Mouse (Mus musculus): ENCODE results near the gene Fam50b. TPM values are rescaled to one million over a fixed set of nuclear protein-coding genes. Genes with fewer than 3 reads are reported as not detected.
A peak's percentile ranks its signal among the peaks of the same experiment; 100 is the strongest.

Gene Fam50b
- polyA plus RNA-seq (2016; fragmentation: Nextera tagmentation; extraction: Ambion mirVana): not detected in 2 replicates

DNA sequence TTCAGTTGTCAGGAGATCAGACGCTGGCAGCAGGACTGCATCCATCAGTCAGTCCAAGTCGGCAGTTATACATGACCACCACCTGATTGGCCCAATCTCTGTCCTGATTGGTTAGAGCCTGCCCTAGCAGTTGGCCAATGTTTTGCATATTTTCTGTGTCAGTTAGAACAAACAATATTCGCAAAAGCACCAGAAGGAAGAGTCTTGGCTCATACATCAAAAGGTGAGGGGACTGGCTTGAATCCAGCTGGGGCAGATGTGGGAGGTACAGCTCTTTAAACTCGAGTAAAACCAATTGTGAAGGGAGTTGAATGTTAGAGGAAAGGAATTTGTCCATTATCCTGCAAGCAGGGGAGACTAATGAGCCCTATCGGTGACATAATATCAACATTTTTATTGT, at the start of gene Fam50b:
Gene Fam50b (plus strand): TSS at position 165 of the 400 bp plus-strand sequence.
- Histone ChIP-seq H3K4me3 (replicated peaks) (no peak within 1 kb of the TSS), H3K4me2 (no peak within 1 kb of the TSS), H3K9ac (no peak within 1 kb of the TSS), H3K4me1 (0 out of 2 replicates have a peak, but pooled peaks cover 3% of the 10 kb centered on the region), H3K9me3 (no peaks in the 10 kb centered on the region), H3K27ac (no peak within 1 kb of the TSS), H3K27me3 (0 out of 2 replicates have a peak, but pooled peaks cover 12% of the 10 kb centered on the region), H3K36me3 (replicated peaks) (no peaks in the 10 kb centered on the region)
- ATAC-seq (ENCODE audit: low FRiP score): peak; percentile 33; the same call in 1 of the 2 replicates
- WGBS: 41% methylated on average over 5 of the region's 5 CpGs

DNA sequence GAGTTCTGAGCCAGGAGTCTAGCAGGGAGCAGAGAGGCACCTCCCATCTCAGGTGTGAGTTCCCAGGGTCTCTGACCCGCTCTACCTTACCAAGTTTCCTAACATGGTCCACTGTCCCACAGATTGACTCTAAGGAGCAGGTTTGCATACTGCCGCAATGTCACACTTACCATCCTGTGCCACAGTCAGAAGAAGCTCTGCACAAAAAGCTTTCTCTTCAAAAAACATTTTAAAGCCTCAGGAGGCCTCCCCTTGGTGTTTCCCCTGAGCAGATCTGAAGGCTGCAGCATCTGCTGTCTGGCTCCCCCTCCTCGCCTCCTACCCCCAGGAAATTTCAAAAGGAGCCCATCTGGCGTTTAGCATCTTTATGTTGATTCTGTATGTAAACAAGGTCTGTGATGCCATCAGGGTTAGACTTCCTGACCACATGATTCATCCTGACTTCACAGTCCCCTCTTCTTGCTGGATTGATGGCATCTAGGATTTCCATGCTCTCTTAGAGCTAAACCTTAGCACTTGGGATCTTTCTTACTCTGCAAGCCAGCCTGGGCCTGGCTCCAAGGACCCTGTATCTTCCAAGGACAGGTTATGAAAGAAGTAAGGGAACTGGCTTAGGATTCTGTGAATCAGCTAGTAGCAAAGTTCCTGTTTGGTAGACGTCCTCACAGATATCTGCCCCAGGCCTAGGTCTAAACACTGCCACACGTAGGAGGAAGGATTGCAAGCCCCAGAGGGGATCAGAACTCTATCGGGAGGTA, 49.5 kb upstream of the Fam50b start:
- Histone ChIP-seq H3K27me3 (no peaks in the 10 kb centered on the region), H3K4me1 (no peaks in the 10 kb centered on the region), H3K36me3 (replicated peaks) (no peaks in the 10 kb centered on the region), H3K4me3 (replicated peaks) (no peak overlapping the region), H3K9ac (no peak overlapping the region), H3K9me3 (no peaks in the 10 kb centered on the region), H3K27ac (no peak overlapping the region), H3K4me2 (no peak overlapping the region)
- 83% methylated on average over 7 of the region's 7 CpGs for WGBS
- ATAC-seq (ENCODE audit: low FRiP score): no peak

DNA sequence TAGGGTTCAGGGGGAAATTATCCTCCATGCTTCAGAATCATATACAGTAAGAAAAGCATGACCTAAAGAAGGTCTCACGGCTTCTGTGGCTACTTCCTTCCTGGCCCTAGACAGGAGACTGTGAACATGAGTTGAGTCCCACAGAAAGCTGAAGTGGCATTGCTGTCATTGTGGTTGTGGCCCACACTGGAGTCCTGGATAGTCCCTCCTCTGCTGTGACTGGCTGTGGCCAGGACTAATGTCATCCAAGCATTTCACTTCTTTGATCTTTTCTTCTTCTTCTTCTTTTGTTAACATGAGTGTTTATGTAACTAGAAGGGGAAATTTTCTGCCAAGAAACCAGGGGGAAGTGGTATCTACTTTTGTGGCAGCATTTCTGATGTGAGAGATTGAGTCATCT, 43.6 kb upstream of the Fam50b start:
- 81% methylated on average over 1 of the region's 1 CpGs for WGBS
- Histone ChIP-seq H3K4me3 (replicated peaks) (no peak overlapping the region), H3K9ac (no peak overlapping the region), H3K27ac (no peak overlapping the region), H3K4me1 (no peaks in the 10 kb centered on the region), H3K27me3 (no peaks in the 10 kb centered on the region), H3K9me3 (no peaks in the 10 kb centered on the region), H3K4me2 (no peak overlapping the region), H3K36me3 (replicated peaks) (no peaks in the 10 kb centered on the region)
- no peak for ATAC-seq (ENCODE audit: low FRiP score)

DNA sequence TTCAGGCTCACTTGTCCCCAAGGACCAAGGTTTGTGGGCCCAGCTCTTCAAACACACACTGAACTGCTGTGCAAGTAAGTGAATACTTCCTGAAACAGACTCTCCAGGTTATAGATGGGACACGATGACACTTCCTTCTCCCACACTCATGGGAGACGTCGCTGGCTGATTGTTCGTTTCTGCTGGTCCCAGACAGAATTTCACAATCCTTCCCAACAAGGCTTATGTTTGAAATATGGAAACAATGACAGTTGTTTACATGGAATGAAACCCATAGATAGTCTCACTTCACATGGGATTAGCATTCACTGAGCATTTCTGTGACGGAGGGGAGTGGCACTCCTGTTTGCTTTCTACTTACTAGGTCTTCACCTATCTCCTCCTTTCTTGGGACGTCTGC, 41.5 kb upstream of the Fam50b start:
- H3K27ac ChIP-seq: no peak overlapping the region
- no peaks in the 10 kb centered on the region for H3K27me3 ChIP-seq
- WGBS: 77% methylated on average over 6 of the region's 6 CpGs
- no peak overlapping the region for H3K4me2 ChIP-seq
- no peak for ATAC-seq (ENCODE audit: low FRiP score)
- no peaks in the 10 kb centered on the region for H3K36me3 ChIP-seq (replicated peaks)
- H3K4me3 ChIP-seq (replicated peaks): no peak overlapping the region
- no peak overlapping the region for H3K9ac ChIP-seq
- no peaks in the 10 kb centered on the region for H3K9me3 ChIP-seq
- no peaks in the 10 kb centered on the region for H3K4me1 ChIP-seq

DNA sequence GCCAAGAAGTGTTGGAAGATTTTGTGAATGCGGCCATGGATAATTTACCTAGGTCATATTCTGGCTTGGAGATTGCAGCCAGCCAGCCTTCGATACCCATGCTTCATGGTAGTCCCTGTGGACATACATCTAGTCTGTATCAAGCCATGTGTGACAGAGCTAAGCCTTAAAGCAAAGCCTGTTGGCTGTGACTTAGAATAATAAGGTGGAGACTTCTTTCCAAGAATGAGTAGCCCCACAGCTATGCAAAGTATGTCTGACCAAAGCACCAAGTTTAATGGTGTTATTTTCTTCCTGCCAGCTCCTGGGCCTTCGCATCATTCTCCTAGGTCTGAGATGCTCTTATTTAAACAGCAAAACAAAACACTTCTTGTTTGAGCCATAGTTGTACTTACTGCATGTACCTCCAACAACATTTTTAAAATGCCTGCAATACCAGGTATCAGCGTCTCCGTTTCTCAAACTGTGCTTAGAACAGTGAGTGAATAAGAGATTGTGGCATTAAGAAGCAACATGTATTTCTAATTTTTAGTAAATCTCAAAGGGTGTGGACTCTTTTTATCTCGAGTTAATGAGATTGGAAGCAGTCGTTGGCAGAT, 37.8 kb upstream of the Fam50b start:
- H3K9me3 ChIP-seq: no peaks in the 10 kb centered on the region
- no peak overlapping the region for H3K27ac ChIP-seq
- WGBS: 84% methylated on average over 7 of the region's 7 CpGs
- no peak for ATAC-seq (ENCODE audit: low FRiP score)
- H3K4me3 ChIP-seq (replicated peaks): no peak overlapping the region
- H3K27me3 ChIP-seq: no peaks in the 10 kb centered on the region
- no peak overlapping the region for H3K9ac ChIP-seq
- no peaks in the 10 kb centered on the region for H3K4me1 ChIP-seq
- no peak overlapping the region for H3K4me2 ChIP-seq
- no peaks in the 10 kb centered on the region for H3K36me3 ChIP-seq (replicated peaks)

DNA sequence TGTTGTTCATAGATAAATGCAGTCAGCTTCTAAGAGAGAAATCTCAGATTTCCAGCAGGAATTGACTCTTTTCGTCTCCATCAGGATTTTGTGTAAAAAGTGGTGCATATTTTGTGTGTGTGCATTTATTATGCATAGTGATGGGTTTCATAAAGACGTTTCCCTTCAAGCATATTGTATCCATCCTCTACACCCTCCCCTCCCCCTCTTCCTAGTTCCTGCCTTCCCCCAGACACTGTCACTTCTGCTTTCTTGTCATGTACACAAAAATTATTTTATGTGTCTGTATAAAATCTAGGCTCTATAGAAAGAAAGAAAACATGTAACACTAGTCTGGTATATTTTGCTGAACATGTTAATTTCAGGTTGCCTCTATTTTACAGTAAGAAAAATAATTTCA, 34.6 kb upstream of the Fam50b start:
- ATAC-seq (ENCODE audit: low FRiP score): no peak
- no peaks in the 10 kb centered on the region for H3K9me3 ChIP-seq
- H3K27me3 ChIP-seq: no peaks in the 10 kb centered on the region
- no peaks in the 10 kb centered on the region for H3K4me1 ChIP-seq
- 90% methylated on average over 2 of the region's 2 CpGs for WGBS
- H3K9ac ChIP-seq: no peak overlapping the region
- no peak overlapping the region for H3K27ac ChIP-seq
- no peak overlapping the region for H3K4me3 ChIP-seq (replicated peaks)
- no peak overlapping the region for H3K4me2 ChIP-seq
- no peaks in the 10 kb centered on the region for H3K36me3 ChIP-seq (replicated peaks)

DNA sequence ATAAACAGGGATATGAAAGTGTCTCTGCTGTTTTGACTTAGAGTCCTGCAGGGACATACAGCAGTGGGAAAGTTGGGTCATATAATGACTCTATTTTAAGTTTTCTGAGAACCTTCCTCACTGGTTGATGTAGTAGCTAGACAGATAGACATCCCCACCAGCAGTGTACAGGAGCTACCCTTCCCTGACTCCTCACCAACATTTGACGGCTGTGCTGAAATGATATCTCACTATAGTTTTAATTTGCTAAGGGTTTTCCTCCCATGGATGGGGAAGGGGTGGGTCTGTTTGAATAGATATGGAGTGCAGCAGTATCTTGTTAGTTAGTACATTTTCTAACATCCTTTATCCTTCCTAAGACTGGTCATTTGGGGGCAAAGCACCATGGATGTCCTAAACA, 34.0 kb upstream of the Fam50b start:
- Histone ChIP-seq H3K4me1 (no peaks in the 10 kb centered on the region), H3K27ac (no peak overlapping the region), H3K9me3 (no peaks in the 10 kb centered on the region), H3K4me2 (no peak overlapping the region), H3K27me3 (no peaks in the 10 kb centered on the region), H3K36me3 (replicated peaks) (no peaks in the 10 kb centered on the region), H3K9ac (no peak overlapping the region), H3K4me3 (replicated peaks) (no peak overlapping the region)
- WGBS: 94% methylated on average over 1 of the region's 1 CpGs
- no peak for ATAC-seq (ENCODE audit: low FRiP score)

DNA sequence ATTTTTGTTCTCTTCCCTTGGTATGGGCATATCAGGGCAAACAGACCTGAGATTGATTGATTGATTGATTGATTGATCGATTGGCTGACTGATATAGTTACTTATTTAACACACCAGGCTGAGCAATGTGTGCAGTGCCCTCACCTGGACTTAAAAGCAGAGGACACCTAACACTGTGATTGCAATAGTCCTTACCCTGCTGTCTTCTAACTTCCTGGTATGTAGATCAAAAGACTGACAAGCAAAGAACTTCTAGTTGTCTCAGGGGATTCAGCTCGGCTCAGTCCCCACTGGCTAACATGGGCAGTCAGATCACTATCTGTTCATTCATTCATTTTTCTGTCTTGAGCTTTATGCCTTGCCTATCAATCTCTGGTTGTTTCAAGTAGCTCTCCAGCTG, 31.3 kb upstream of the Fam50b start:
- no peak for ATAC-seq (ENCODE audit: low FRiP score)
- Histone ChIP-seq H3K27ac (no peak overlapping the region), H3K27me3 (no peaks in the 10 kb centered on the region), H3K4me2 (no peak overlapping the region), H3K9me3 (no peaks in the 10 kb centered on the region), H3K9ac (no peak overlapping the region), H3K36me3 (replicated peaks) (no peaks in the 10 kb centered on the region), H3K4me1 (no peaks in the 10 kb centered on the region), H3K4me3 (replicated peaks) (no peak overlapping the region)
- WGBS: 80% methylated on average over 2 of the region's 2 CpGs

DNA sequence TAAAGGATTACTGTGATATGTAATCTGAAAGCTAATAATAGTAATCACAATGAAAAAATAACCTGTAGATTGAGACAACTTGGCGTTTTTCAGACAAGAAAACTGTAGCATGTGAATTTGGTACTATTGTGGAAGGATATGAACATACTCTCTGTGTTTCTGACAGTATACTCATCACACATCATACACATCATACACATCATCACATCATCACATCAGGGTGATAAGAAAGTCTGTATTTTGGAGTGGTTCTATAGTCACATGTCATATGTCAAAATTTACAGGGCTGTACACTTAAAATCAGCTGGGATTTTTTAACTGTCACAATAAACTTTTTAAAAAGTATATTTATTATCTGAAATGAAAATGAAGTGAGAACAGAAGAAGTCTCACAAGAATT, 30.9 kb upstream of the Fam50b start:
- H3K27ac ChIP-seq: no peak overlapping the region
- no peak for ATAC-seq (ENCODE audit: low FRiP score)
- 85% methylated on average over 1 of the region's 1 CpGs for WGBS
- H3K9ac ChIP-seq: no peak overlapping the region
- no peak overlapping the region for H3K4me2 ChIP-seq
- H3K9me3 ChIP-seq: no peaks in the 10 kb centered on the region
- H3K4me1 ChIP-seq: no peaks in the 10 kb centered on the region
- H3K27me3 ChIP-seq: no peaks in the 10 kb centered on the region
- H3K36me3 ChIP-seq (replicated peaks): no peaks in the 10 kb centered on the region
- H3K4me3 ChIP-seq (replicated peaks): no peak overlapping the region

DNA sequence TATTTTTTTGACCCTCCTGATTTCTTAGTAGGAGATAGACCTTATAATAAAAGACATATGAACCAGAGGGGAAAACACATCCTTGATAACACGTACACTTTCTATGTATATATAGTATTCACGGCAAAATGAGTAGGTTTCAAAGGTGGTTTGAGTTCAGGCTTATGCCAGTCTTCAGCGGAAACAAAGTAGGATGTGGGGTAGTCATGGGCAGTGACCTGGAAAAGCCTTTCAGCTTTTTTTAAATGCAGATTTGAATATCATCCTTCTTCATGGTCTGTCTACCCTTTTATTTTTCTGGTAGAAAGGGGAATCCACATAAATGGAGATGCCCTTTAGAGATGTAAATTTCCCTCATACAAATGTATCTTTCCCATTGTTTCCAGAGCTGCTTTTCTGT, 29.8 kb upstream of the Fam50b start:
- 36% methylated on average over 3 of the region's 3 CpGs for WGBS
- Histone ChIP-seq H3K9ac (no peak overlapping the region), H3K27me3 (no peaks in the 10 kb centered on the region), H3K4me3 (replicated peaks) (no peak overlapping the region), H3K9me3 (no peaks in the 10 kb centered on the region), H3K4me2 (no peak overlapping the region), H3K4me1 (no peaks in the 10 kb centered on the region), H3K27ac (no peak overlapping the region), H3K36me3 (replicated peaks) (no peaks in the 10 kb centered on the region)
- no peak for ATAC-seq (ENCODE audit: low FRiP score)

DNA sequence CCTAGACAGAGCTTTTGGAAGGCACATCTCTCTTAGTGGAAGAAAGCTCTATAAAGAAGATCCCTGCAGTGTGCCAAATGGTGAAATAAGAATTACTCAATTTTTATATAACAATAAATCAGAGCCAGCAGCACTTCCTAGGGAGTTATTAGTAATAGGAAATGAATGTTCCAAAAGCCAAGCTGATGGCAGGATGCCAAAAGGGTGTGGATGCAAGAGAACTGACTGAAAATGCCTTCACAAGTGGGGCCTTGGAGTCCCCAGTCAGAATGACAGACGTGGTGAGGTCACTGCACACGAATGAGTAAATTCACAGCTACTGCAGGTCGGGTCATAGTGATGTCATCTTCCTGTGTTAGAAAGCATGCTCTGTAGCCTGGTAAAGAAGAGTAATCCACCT, 25.7 kb upstream of the Fam50b start:
- WGBS: 76% methylated on average over 3 of the region's 3 CpGs
- Histone ChIP-seq H3K9ac (no peak overlapping the region), H3K27ac (no peak overlapping the region), H3K4me1 (no peaks in the 10 kb centered on the region), H3K4me3 (replicated peaks) (no peak overlapping the region), H3K4me2 (no peak overlapping the region), H3K27me3 (no peaks in the 10 kb centered on the region), H3K9me3 (no peaks in the 10 kb centered on the region), H3K36me3 (replicated peaks) (no peaks in the 10 kb centered on the region)
- no peak for ATAC-seq (ENCODE audit: low FRiP score)

DNA sequence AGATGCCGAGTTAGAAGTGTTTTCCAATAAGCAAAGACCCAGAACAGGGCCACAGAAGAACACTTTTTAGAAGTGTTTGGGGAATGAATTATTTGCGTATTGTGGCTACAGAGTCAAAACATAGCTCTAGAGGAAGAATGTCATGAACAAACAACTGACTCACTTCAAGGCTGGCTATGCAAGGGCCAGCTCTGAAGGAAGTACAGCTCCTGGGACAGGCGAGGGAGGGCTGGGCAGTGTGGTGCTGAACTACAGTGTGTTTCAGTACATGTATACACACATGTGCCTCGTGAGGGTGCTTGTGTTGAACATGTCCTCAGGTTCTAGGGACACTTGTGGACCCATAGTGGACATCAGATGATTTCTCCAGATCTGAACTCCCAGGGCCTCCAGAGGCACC, 25.1 kb upstream of the Fam50b start:
- Histone ChIP-seq H3K27me3 (no peaks in the 10 kb centered on the region), H3K27ac (no peak overlapping the region), H3K9me3 (no peaks in the 10 kb centered on the region), H3K36me3 (replicated peaks) (no peaks in the 10 kb centered on the region), H3K4me2 (no peak overlapping the region), H3K4me1 (no peaks in the 10 kb centered on the region), H3K9ac (no peak overlapping the region), H3K4me3 (replicated peaks) (no peak overlapping the region)
- ATAC-seq (ENCODE audit: low FRiP score): no peak
- 84% methylated on average over 4 of the region's 4 CpGs for WGBS

DNA sequence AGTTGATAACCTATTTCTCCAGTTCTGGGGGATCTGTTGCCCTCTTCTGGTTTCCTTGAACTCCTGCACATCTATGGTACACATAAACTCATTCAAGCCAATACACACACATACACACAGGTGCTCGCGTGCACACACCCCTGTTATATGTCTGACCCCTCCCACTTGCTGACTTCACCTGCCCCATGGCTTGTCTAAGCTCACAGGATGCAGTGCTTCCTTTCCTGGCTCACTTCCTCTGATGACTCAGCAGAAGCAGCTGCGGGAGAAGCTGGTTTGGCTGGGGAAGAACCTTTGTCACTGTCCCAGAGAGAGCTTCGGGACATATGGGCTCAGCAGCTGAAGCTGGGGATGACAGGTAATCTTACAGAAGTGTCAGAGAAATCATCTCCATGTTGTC, 23.2 kb upstream of the Fam50b start:
- Histone ChIP-seq H3K4me1 (peaks cover 6% of the 10 kb centered on the region), H3K36me3 (replicated peaks) (no peaks in the 10 kb centered on the region), H3K9ac (no peak overlapping the region), H3K4me3 (replicated peaks) (no peak overlapping the region), H3K27ac (no peak overlapping the region), H3K9me3 (no peaks in the 10 kb centered on the region), H3K4me2 (no peak overlapping the region), H3K27me3 (no peaks in the 10 kb centered on the region)
- ATAC-seq (ENCODE audit: low FRiP score): no peak
- WGBS: 89% methylated on average over 4 of the region's 4 CpGs
